Mouse (Mus musculus) left cerebral cortex, adult 18-20 months (tissue): Measurements from ENCODE around the gene Rrp36. TPM values are rescaled to one million over a fixed set of nuclear protein-coding genes. Genes with fewer than 3 reads are reported as not detected.

Source experiments
- DNase-seq, 2 experiments: peaks; one replicate each; pipeline ENCODE4 v3.0.0; 2021 to 2022; ENCODE audit warnings: low spot score in 2 of 2, mixed read lengths in 1 of 2
- total RNA-seq, 2 experiments: library from RNA; stranded (reverse); gene quantifications; 2 replicates each; pipeline ENCODE4 v1.2.3; 2021

Rrp36 gene
- total RNA-seq, 2 experiments from 2014 or later, result 17.1 to 17.2 TPM

GRCm38 (mm10) chr17:46649811-46650210 is 24.3 kb downstream of the Rrp36 start:
- no peak for DNase-seq

GRCm38 (mm10) chr17:46648436-46648835 is 25.7 kb downstream of the Rrp36 start:
- DNase-seq, result no peak

- no peak for DNase-seq
These were observed 26.9 kb downstream of the Rrp36 start for GRCm38 (mm10) chr17:46647279-46647678.

GRCm38 (mm10) chr17:46646322-46646662 is 27.9 kb downstream of the Rrp36 start:
- DNase-seq, result no peak

GRCm38 (mm10) chr17:46645561-46646321 is 28.4 kb downstream of the Rrp36 start, which contains the start of the genes Klc4 and Mrpl2:
TSS of gene Klc4 (minus strand) at chr17:46646022.
TSS of gene Mrpl2 (plus strand) at chr17:46646229.
- DNase-seq, result peak; percentile 99

- no peak for DNase-seq
These were observed 29.2 kb downstream of the Rrp36 start for GRCm38 (mm10) chr17:46644916-46645475.

GRCm38 (mm10) chr17:46644152-46644805 is 29.9 kb downstream of the Rrp36 start:
- DNase-seq, result no peak

- DNase-seq, result no peak
These were observed 32.1 kb downstream of the Rrp36 start for GRCm38 (mm10) chr17:46642060-46642459.

- DNase-seq, result no peak
These were observed 34.2 kb downstream of the Rrp36 start for GRCm38 (mm10) chr17:46639929-46640328.

- DNase-seq, result peak; percentile 55 to 64
These were observed 37.2 kb downstream of the Rrp36 start for GRCm38 (mm10) chr17:46636831-46637523.

- no peak for DNase-seq
These were observed 44.3 kb downstream of the Rrp36 start for GRCm38 (mm10) chr17:46629685-46630441.

GRCm38 (mm10) chr17:46628791-46629684 is 45.1 kb downstream of the Rrp36 start, which contains the start of gene Ptk7:
TSS of gene Ptk7 (minus strand) at chr17:46629504.
- DNase-seq, result peak; percentile 54 to 66

- no peak for DNase-seq
These were observed 45.7 kb downstream of the Rrp36 start for GRCm38 (mm10) chr17:46628471-46628790.

- DNase-seq, result no peak
These were observed 46.7 kb downstream of the Rrp36 start for GRCm38 (mm10) chr17:46627409-46627808.

GRCm38 (mm10) chr17:46624598-46624997 is 49.6 kb downstream of the Rrp36 start:
- no peak for DNase-seq

- DNase-seq, result no peak
These were observed 50.2 kb downstream of the Rrp36 start for GRCm38 (mm10) chr17:46623819-46624557.

- DNase-seq, result no peak
These were observed 51.9 kb downstream of the Rrp36 start for GRCm38 (mm10) chr17:46622269-46622668.

GRCm38 (mm10) chr17:46621324-46621723 is 52.8 kb downstream of the Rrp36 start:
- DNase-seq, result peak; percentile 48 to 62

GRCm38 (mm10) chr17:46619683-46620357 is 54.3 kb downstream of the Rrp36 start:
- no peak for DNase-seq
